Mouse (Mus musculus) heart, embryonic 16.5 days (tissue): ENCODE measurements around the gene Grip1. TPM values are rescaled to one million over a fixed set of nuclear protein-coding genes. Genes with fewer than 3 reads are reported as not detected.
"Not testable (repeated sequence)": the region's sequence is repeated elsewhere in the genome, so short reads cannot be mapped to it uniquely, and the experiment has no call there.

Experiments
- ATAC-seq: fragments of 200-750 bp; cut with Nextera tagmentation; replicated peaks from 2 replicates; pipeline ENCODE4 v1.8.0; 2017; ENCODE audit warnings: moderate number of reproducible peaks; ENCODE audit not compliant: insufficient read depth, low FRiP score; ENCODE audit errors: extremely low read depth
- H3K27ac ChIP-seq: fragments of 300-500 bp; sonication (generic); 2 replicates; pipeline ENCODE4 v1.5.1; 2014; ENCODE audit warnings: mild to moderate bottlenecking, low read length, control low read depth, moderate library complexity
- H3K27me3 ChIP-seq: fragments of 300-500 bp; sonication (generic); 2 replicates; pipeline ENCODE4 v1.6.1; 2014; ENCODE audit warnings: low read length, mixed read lengths; ENCODE audit not compliant: control insufficient read depth, insufficient read depth
- H3K36me3 ChIP-seq: fragments of 300-500 bp; sonication (generic); 2 replicates; pipeline ENCODE4 v1.6.1; 2014; ENCODE audit not compliant: control insufficient read depth, insufficient read depth
- H3K4me1 ChIP-seq: fragments of 300-500 bp; sonication (generic); 2 replicates; pipeline ENCODE4 v1.6.1; 2014; ENCODE audit warnings: low read length, mixed read lengths; ENCODE audit not compliant: control insufficient read depth, insufficient read depth
- H3K4me2 ChIP-seq: fragments of 300-500 bp; sonication (generic); 2 replicates; pipeline ENCODE4 v1.6.1; 2014; ENCODE audit warnings: low read depth, mild to moderate bottlenecking, control low read depth, low read length
- H3K4me3 ChIP-seq: fragments of 300-500 bp; sonication (generic); 2 replicates; pipeline ENCODE4 v1.5.1; 2014; ENCODE audit warnings: mild to moderate bottlenecking, control low read depth, low read length
- H3K9ac ChIP-seq: fragments of 300-500 bp; sonication (generic); 2 replicates; pipeline ENCODE4 v1.6.1; 2014; ENCODE audit warnings: low read length, control low read depth
- H3K9me3 ChIP-seq: fragments of 300-500 bp; sonication (generic); replicated peaks from 2 replicates; pipeline ENCODE4 v1.6.1; 2016; ENCODE audit warnings: low read length; ENCODE audit not compliant: control insufficient read depth
- WGBS: fragments of 180-500 bp; shearing (Covaris S2); extraction: QIAGEN DNeasy Blood & Tissue Kit; methylation state at CpG from one replicate; pipeline ENCODE4 v1.1.7; 2014; 5-methylcytosine and 5-hydroxymethylcytosine counted together
- polyA plus RNA-seq: library from polyadenylated mRNA; unstranded; fragments of >200 nt; fragmentation: Nextera tagmentation; extraction: Ambion mirVana; gene quantifications from 2 replicates; pipeline ENCODE4 v1.2.1, GENCODE M21; 2015

Grip1 gene
- polyA plus RNA-seq, 1 experiment from 2014 or later: 1.6 TPM

GRCm38 (mm10) chr10:120092548-120092947 lies 638.9 kb downstream of the Grip1 start:
- no peak for ATAC-seq
- H3K4me2 ChIP-seq: no peak overlapping the region

GRCm38 (mm10) chr10:120095136-120095535 lies 641.5 kb downstream of the Grip1 start:
- Histone ChIP-seq H3K4me3 (no peak overlapping the region), H3K27ac (no peak overlapping the region), H3K36me3 (peaks cover 39% of the 10 kb centered on the region), H3K9ac (no peak overlapping the region), H3K9me3 (no peaks in the 10 kb centered on the region), H3K27me3 (no peaks in the 10 kb centered on the region), H3K4me2 (no peak overlapping the region), H3K4me1 (no peaks in the 10 kb centered on the region)
- no peak for ATAC-seq
- WGBS: 91% methylated on average over 9 of the region's 9 CpGs

More at GRCm38 (mm10) chr10:120092548-120092947, 638.9 kb downstream of the Grip1 start:
- 83% methylated on average over 12 of the region's 12 CpGs for WGBS
- H3K27me3 ChIP-seq: no peaks in the 10 kb centered on the region
- no peaks in the 10 kb centered on the region for H3K9me3 ChIP-seq
- peaks cover 38% of the 10 kb centered on the region for H3K36me3 ChIP-seq
- H3K9ac ChIP-seq: no peak overlapping the region
- no peaks in the 10 kb centered on the region for H3K4me1 ChIP-seq
- no peak overlapping the region for H3K27ac ChIP-seq
- H3K4me3 ChIP-seq: no peak overlapping the region

GRCm38 (mm10) chr10:120095716-120096115 lies 642.1 kb downstream of the Grip1 start:
- Histone ChIP-seq H3K4me3 (no peak overlapping the region), H3K4me1 (no peaks in the 10 kb centered on the region), H3K9ac (no peak overlapping the region), H3K27me3 (no peaks in the 10 kb centered on the region), H3K4me2 (no peak overlapping the region), H3K9me3 (no peaks in the 10 kb centered on the region), H3K36me3 (peaks cover 42% of the 10 kb centered on the region), H3K27ac (no peak overlapping the region)
- no peak for ATAC-seq
- WGBS: 95% methylated on average over 5 of the region's 5 CpGs

GRCm38 (mm10) chr10:120097564-120097963 lies 643.9 kb downstream of the Grip1 start:
- Histone ChIP-seq H3K27ac (no peak overlapping the region), H3K9ac (no peak overlapping the region), H3K36me3 (peaks cover 30% of the 10 kb centered on the region), H3K4me2 (no peak overlapping the region), H3K9me3 (no peaks in the 10 kb centered on the region), H3K27me3 (no peaks in the 10 kb centered on the region), H3K4me1 (no peaks in the 10 kb centered on the region), H3K4me3 (no peak overlapping the region)
- ATAC-seq: no peak
- WGBS: 88% methylated on average over 5 of the region's 5 CpGs

- H3K27me3 ChIP-seq: no peaks in the 10 kb centered on the region
Measured at GRCm38 (mm10) chr10:120100806-120101205, 647.2 kb downstream of the Grip1 start.

GRCm38 (mm10) chr10:120111691-120112319 lies 658.2 kb downstream of the Grip1 start:
- ATAC-seq: no peak
- H3K4me1 ChIP-seq: peaks cover 4% of the 10 kb centered on the region; the same call in 1 of the 2 replicates
- WGBS: 75% methylated on average over 3 of the region's 3 CpGs
- H3K27ac ChIP-seq: peak overlapping the region; percentile 89
- H3K36me3 ChIP-seq: peaks cover 2% of the 10 kb centered on the region; the same call in 1 of the 2 replicates
- peak overlapping the region; percentile 67 for H3K4me3 ChIP-seq
- peak overlapping the region; percentile 79 for H3K9ac ChIP-seq
- no peaks in the 10 kb centered on the region for H3K9me3 ChIP-seq
- H3K27me3 ChIP-seq: no peaks in the 10 kb centered on the region
- H3K4me2 ChIP-seq: peak overlapping the region; percentile 69

More at GRCm38 (mm10) chr10:120100806-120101205, 647.2 kb downstream of the Grip1 start:
- Histone ChIP-seq H3K36me3 (peaks cover 31% of the 10 kb centered on the region), H3K9ac (no peak overlapping the region), H3K27ac (no peak overlapping the region), H3K4me3 (no peak overlapping the region), H3K4me2 (no peak overlapping the region), H3K4me1 (peaks cover 5% of the 10 kb centered on the region), H3K9me3 (no peaks in the 10 kb centered on the region)
- ATAC-seq: no peak
- 92% methylated on average over 1 of the region's 1 CpGs for WGBS

- peak within 1 kb of the TSS; percentile 89 for H3K27ac ChIP-seq
- peak within 1 kb of the TSS; percentile 69 for H3K4me2 ChIP-seq
- WGBS: under 1% methylated on average over 55 of the region's 55 CpGs
- peaks cover 4% of the 10 kb centered on the region; the same call in 1 of the 2 replicates for H3K4me1 ChIP-seq
- peak within 1 kb of the TSS; percentile 79 for H3K9ac ChIP-seq
- H3K9me3 ChIP-seq: no peaks in the 10 kb centered on the region
- H3K36me3 ChIP-seq: no peaks in the 10 kb centered on the region; the same call in 1 of the 2 replicates
- H3K27me3 ChIP-seq: no peaks in the 10 kb centered on the region
- peak; percentile 100 for ATAC-seq
- peak within 1 kb of the TSS; percentile 67 for H3K4me3 ChIP-seq
Measured at GRCm38 (mm10) chr10:120112507-120113396, 659.1 kb downstream of the Grip1 start, which contains the start of gene Helb. TSS of gene Helb (minus strand) at chr10:120112987.

- not testable (repeated sequence) for H3K27me3 ChIP-seq, H3K9me3 ChIP-seq, H3K36me3 ChIP-seq, H3K4me1 ChIP-seq, ATAC-seq
- Histone ChIP-seq H3K27ac (peak overlapping the region; percentile 89), H3K4me2 (peak overlapping the region; percentile 69), H3K4me3 (peak overlapping the region; percentile 67), H3K9ac (peak overlapping the region; percentile 79)
- 67% methylated on average over 9 of the region's 9 CpGs for WGBS
Measured at GRCm38 (mm10) chr10:120113482-120113881, 659.9 kb downstream of the Grip1 start.

- no peaks in the 10 kb centered on the region for H3K27me3 ChIP-seq
- H3K4me1 ChIP-seq: peaks cover 4% of the 10 kb centered on the region; the same call in 1 of the 2 replicates
- no peaks in the 10 kb centered on the region; the same call in 1 of the 2 replicates for H3K36me3 ChIP-seq
- no peaks in the 10 kb centered on the region for H3K9me3 ChIP-seq
- 82% methylated on average over 6 of the region's 6 CpGs for WGBS
- no peak overlapping the region for H3K9ac ChIP-seq
- no peak overlapping the region for H3K4me3 ChIP-seq
- H3K4me2 ChIP-seq: no peak overlapping the region
- H3K27ac ChIP-seq: no peak overlapping the region
- ATAC-seq: no peak
Measured at GRCm38 (mm10) chr10:120113980-120114379, 660.4 kb downstream of the Grip1 start.
